Mouse (Mus musculus) urinary bladder, adult 18-20 months (tissue): ENCODE measurements around the gene Abcb10.
A peak's percentile ranks its signal among the peaks of the same experiment; 100 is the strongest.
"Not testable (repeated sequence)": the region's sequence is repeated elsewhere in the genome, so short reads cannot be mapped to it uniquely, and the experiment has no call there.

Experiments used
- DNase-seq, 2 experiments: peaks; one replicate each; pipeline ENCODE4 v3.0.0; 2022; ENCODE audit warnings: low spot score in 2 of 2, mixed read lengths in 2 of 2

Gene Abcb10

GRCm38 (mm10) chr8:123982826-123983400 is at the start of gene Abcb10:
TSS of gene Abcb10 (minus strand) at chr8:123983122.
- DNase-seq: peak; percentile 77 to 89

DNA sequence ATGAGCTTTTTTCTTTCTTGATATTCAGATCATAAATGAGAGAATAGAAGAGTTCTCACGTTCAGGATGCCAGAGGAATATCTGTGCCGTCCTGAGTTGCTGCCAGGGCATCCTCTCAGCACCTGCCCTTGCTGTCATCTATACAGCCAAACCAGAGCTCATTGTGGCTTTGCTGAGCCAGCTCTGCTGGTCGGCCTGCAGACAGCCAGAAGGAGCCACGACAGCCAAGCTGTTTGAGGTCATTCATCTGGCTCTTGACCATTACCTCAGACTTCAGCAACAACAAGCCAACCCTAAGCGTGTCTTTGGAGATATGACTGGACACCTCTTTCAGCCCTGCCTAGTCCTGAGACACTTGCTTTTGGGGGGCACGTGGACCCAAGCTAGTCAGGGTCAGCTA is 44.9 kb upstream of the Abcb10 start:
- no peak for DNase-seq

GRCm38 (mm10) chr8:124026265-124026664 is 43.3 kb upstream of the Abcb10 start:
- not testable (repeated sequence) for DNase-seq

DNA sequence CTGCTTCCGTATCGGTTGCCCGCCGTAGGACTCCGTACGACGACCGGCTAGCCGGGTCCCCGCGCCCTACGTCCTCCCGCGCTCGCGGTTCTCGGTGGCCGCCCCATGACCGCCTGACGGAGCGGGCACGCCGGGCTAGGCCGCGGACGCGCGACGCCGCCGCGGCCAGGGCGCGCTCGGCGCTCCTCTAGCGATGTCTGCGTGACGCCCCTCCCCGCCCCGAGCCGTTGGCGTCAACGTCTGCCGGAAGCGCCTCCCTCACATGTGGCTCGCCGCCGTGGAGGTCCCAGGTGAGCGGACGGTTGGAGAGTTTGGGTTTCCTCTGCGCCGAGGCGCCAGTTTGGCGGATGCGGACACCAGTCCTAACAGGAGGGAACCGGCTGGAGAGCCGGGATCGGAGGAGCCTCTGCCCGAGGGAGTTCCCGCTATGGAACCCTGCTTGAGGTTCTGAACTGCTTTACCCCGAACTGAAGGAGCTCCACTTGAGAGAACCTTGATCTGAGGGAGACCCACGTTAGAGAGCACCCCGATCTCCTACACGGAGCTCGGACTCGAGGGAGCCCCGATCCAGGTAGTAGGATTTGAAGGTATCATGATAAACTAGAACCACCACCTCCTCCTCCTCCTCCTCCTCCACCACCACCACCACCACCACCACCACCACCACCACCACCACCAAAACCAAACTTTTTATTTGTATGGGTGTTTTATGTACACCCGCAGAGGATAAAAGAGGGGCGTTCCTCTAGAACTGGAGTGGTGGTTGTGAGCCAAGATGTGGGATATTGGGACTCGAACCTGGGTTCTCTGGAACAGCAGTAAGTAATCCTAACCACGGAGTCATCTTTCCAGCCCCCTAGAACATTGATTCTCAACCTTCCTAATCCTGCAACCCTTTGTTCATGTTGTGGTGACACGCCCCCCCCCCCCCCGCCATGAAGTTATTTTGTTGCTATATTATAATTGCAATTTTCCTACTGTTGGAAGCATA is 38.6 kb upstream of the Abcb10 start, which contains the start of the genes Taf5l and Urb2:
TSS of gene Taf5l (minus strand) at position 161 of the 991 bp plus-strand sequence.
TSS of gene Urb2 (plus strand) at position 272 of the 991 bp plus-strand sequence.
- peak; percentile 85 to 95 for DNase-seq

DNA sequence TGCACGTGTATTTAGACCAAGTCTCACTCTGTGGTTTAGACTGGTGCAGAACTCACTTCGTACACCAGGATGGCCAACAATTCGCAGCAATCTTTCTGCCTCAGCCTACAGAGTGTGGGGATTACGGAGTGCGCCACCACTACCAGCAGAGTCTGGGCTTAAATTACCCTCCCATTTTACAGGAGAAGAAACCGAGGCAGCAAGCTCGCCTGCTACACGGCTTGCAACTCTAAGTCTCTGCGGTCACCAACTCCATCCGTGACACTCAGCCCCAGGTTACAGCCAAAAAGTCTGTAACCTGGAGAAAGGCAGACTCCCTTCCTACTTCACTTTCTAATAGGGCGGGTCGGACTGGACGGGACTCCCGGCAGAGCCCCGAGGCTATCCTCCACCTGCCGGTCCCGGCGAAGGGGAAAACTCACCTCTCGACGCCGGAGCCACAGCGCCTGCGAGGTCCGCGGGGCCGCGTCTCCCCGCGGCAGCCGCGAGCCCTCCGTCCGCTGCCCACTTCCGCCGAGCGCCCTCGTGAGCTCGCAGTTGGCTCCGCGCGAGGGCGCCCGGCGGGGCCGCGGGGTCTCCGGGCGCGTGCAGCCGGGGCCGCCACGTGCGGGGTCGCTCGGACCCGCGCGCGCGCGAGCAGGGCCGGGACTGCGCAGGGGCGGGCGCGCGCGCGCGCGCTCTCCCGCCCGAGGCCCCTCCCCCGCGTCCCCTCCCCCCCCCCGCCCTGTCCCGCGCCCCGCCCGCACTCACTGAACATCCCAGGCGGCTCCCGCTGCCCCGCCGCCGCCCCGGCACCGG is 37.7 kb upstream of the Abcb10 start:
- DNase-seq: peak; percentile 18 to 52

DNA sequence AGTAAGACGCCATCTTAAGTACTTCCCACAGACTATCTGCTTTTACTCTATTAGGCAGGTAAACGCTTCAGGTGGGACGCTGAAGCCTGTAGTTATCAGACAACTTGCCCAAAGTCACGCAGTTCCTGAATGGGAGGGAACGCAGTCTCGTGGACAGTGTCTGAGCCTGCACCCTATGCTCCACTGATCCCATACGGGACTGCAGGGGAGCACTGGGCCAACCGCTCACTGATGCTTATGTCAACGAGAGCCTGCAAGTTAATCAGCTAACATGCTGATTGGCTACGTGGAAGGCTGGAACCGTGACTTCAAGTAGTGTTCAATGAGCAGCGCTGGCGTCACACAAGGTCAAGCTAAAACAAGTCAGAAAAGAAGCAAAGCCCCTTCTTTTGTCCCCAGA is 36.9 kb upstream of the Abcb10 start:
- no peak for DNase-seq

- DNase-seq: no peak
These were observed 31.8 kb upstream of the Abcb10 start for GRCm38 (mm10) chr8:124014751-124015150.

DNA sequence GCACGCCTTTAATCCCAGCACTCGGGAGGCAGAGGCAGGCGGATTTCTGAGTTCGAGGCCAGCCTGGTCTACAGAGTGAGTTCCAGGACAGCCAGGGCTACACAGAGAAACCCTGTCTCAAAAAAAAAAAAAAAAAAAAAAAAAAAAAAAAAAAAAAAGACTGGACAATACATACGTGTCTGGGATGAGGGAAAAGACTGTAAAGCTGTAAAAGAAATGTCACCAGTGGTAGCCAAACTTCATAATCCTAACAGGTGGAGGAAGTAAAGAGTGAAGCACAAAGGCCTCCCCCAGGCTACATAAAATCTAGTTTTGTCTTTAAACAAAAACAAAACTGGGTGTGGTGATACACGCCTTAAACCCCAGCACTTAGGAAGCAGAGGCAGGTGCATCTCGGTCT is 31.4 kb upstream of the Abcb10 start:
- not testable (repeated sequence) for DNase-seq

- DNase-seq: no peak
These were observed 29.2 kb upstream of the Abcb10 start for GRCm38 (mm10) chr8:124011989-124012586.

GRCm38 (mm10) chr8:124011580-124011979 is 28.7 kb upstream of the Abcb10 start:
- DNase-seq: no peak

GRCm38 (mm10) chr8:124007829-124008228 is 24.9 kb upstream of the Abcb10 start:
- no peak for DNase-seq

DNA sequence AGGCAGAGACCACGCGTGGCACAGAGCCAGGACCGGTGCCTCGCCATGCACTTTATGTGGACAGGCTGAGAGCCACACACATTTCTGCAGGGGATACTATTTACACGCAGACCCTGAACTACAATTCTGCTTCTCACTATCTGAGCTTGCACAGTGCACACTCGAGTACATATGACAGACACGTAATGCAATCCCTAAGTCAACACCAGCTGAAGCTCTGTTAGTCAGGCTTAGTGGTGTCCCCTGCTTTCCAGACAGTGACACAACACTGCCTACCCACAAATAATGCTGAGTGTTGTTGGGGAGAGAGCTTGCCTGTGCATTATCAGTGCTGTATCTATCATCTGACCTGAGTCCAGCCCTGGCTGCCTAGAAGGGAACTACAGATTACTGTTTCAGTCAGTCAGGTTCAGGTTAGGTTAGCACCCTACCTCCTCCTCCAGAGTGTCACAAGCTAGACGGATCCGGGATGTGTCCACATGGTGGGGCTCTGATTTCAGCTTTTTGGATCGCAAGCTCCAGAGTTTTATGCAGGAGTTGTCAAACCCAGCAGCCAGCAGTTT is 19.7 kb upstream of the Abcb10 start:
- DNase-seq: no peak

- no peak for DNase-seq
These were observed 16.6 kb upstream of the Abcb10 start for GRCm38 (mm10) chr8:123999568-123999967.

- peak in 1 of 2 experiments; percentile 48 for DNase-seq
These were observed 11.1 kb upstream of the Abcb10 start for GRCm38 (mm10) chr8:123993997-123994396.

- no peak for DNase-seq
These were observed 10.7 kb upstream of the Abcb10 start for GRCm38 (mm10) chr8:123993597-123993996.

DNA sequence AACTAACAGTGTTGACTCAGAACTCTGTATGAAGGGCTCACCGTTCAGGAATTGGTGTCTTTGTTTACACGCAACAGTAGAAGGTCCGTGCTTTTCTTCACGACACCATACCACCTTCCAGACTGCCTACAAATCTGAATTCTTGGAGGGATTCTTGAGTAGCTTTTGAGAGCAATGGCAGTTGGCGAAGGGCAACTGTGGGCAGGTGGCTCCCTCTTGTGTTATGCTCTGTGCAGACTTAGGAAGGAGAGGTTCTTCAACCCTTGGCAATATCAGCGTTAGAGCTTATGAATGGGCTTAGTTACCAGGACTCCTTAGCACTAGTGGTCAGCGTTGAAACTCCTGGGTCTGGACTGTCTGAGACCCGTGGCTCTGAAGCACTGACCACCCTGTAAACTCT is 9.7 kb upstream of the Abcb10 start:
- DNase-seq: no peak

GRCm38 (mm10) chr8:123990277-123991049 is 7.5 kb upstream of the Abcb10 start:
- DNase-seq: no peak

GRCm38 (mm10) chr8:123989128-123989527 is 6.2 kb upstream of the Abcb10 start:
- no peak for DNase-seq

- peak in 1 of 2 experiments; percentile 35 for DNase-seq
These were observed 5.7 kb upstream of the Abcb10 start for GRCm38 (mm10) chr8:123988605-123989038.

GRCm38 (mm10) chr8:123982291-123982793 is 580 bp downstream of the Abcb10 start:
- DNase-seq: peak in 1 of 2 experiments; percentile 69
